Mouse (Mus musculus): ENCODE measurements around the gene Myh8. TPM values are rescaled to one million over a fixed set of nuclear protein-coding genes. Genes with fewer than 3 reads are reported as not detected.

The Myh8 gene
- polyA plus RNA-seq, 2 experiments = 39.3 to 74.2 TPM

- Histone ChIP-seq H3K4me3 (replicated peaks; ENCODE audit: low read length) (no peak overlapping the region), H3K27ac (replicated peaks; ENCODE audit: low read depth, low read length) (no peak overlapping the region), H3K36me3 (ENCODE audit: control insufficient read depth, insufficient read depth, low read length) (no peaks in the 10 kb centered on the region), H3K4me2 (replicated peaks; ENCODE audit: low read depth, low read length, severe bottlenecking) (no peak overlapping the region), H3K9ac (ENCODE audit: low read depth, low read length, severe bottlenecking) (no peak overlapping the region), H3K4me1 (ENCODE audit: control insufficient read depth, insufficient read depth, low read length) (no peaks in the 10 kb centered on the region), H3K27me3 (ENCODE audit: control insufficient read depth, insufficient read depth, low read length) (no peaks in the 10 kb centered on the region), H3K9me3 (ENCODE audit: control insufficient read depth, low read length) (no peaks in the 10 kb centered on the region)
- WGBS = 85% methylated on average over 9 of the region's 9 CpGs
- no peak for TF ChIP-seq POLR2A (IDR thresholded peaks at IDR 0.05; ENCODE audit: borderline replicate concordance, extremely low read depth, insufficient read depth, insufficient read length)
- ATAC-seq (ENCODE audit: low FRiP score, low read depth) = no peak
- no peak for DNase-seq (ENCODE audit: low spot score)
These were observed 40.1 kb upstream of the Myh8 start for GRCm38 (mm10) chr11:67236799-67237198.

GRCm38 (mm10) chr11:67237481-67238079, 39.3 kb upstream of the Myh8 start, which contains the start of gene Myh4:
Gene Myh4, plus strand, starts transcription at chr11:67238029.
- ATAC-seq (ENCODE audit: low FRiP score, low read depth) (no peak), DNase-seq (ENCODE audit: low spot score) (no peak)
- WGBS = 64% methylated on average over 5 of the region's 5 CpGs
- H3K4me2 ChIP-seq (replicated peaks; ENCODE audit: low read depth, low read length, severe bottlenecking) = no peak within 1 kb of the TSS
- no peak within 1 kb of the TSS for H3K9ac ChIP-seq (ENCODE audit: low read depth, low read length, severe bottlenecking)
- H3K27me3 ChIP-seq (ENCODE audit: control insufficient read depth, insufficient read depth, low read length) = no peaks in the 10 kb centered on the region
- H3K9me3 ChIP-seq (ENCODE audit: control insufficient read depth, low read length) = no peaks in the 10 kb centered on the region
- no peaks in the 10 kb centered on the region for H3K4me1 ChIP-seq (ENCODE audit: control insufficient read depth, insufficient read depth, low read length)
- no peak for TF ChIP-seq POLR2A (IDR thresholded peaks at IDR 0.05; ENCODE audit: borderline replicate concordance, extremely low read depth, insufficient read depth, insufficient read length)
- H3K36me3 ChIP-seq (ENCODE audit: control insufficient read depth, insufficient read depth, low read length) = no peaks in the 10 kb centered on the region
- H3K4me3 ChIP-seq (replicated peaks; ENCODE audit: low read length) = no peak within 1 kb of the TSS
- no peak within 1 kb of the TSS for H3K27ac ChIP-seq (replicated peaks; ENCODE audit: low read depth, low read length)

GRCm38 (mm10) chr11:67241051-67241450, 35.9 kb upstream of the Myh8 start:
- ATAC-seq (ENCODE audit: low FRiP score, low read depth) (no peak), DNase-seq (ENCODE audit: low spot score) (no peak)
- Histone ChIP-seq H3K27me3 (ENCODE audit: control insufficient read depth, insufficient read depth, low read length) (no peaks in the 10 kb centered on the region), H3K4me1 (ENCODE audit: control insufficient read depth, insufficient read depth, low read length) (no peaks in the 10 kb centered on the region), H3K9me3 (ENCODE audit: control insufficient read depth, low read length) (no peaks in the 10 kb centered on the region), H3K36me3 (ENCODE audit: control insufficient read depth, insufficient read depth, low read length) (no peaks in the 10 kb centered on the region), H3K4me3 (replicated peaks; ENCODE audit: low read length) (no peak overlapping the region), H3K9ac (ENCODE audit: low read depth, low read length, severe bottlenecking) (no peak overlapping the region), H3K4me2 (replicated peaks; ENCODE audit: low read depth, low read length, severe bottlenecking) (no peak overlapping the region), H3K27ac (replicated peaks; ENCODE audit: low read depth, low read length) (no peak overlapping the region)
- no peak for TF ChIP-seq POLR2A (IDR thresholded peaks at IDR 0.05; ENCODE audit: borderline replicate concordance, extremely low read depth, insufficient read depth, insufficient read length)
- 87% methylated on average over 6 of the region's 6 CpGs for WGBS

DNA sequence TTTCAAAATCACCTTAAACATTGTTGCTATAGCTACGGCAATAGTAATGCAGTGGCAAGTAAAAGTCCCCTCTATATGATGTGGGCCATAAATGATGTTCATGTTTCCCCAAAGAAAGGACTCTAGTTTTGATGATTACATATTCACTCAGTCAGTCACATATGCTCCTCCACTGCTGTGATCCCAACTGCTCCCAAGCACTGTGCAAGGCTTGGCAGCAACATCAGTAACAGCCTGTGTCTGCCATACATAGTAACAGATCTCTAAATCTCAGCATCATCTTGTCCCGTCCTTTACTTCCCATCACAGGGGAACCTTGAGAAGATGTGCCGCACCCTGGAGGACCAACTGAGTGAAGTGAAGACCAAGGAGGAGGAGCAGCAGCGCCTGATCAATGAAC, 23.2 kb upstream of the Myh8 start:
- ATAC-seq (ENCODE audit: low FRiP score, low read depth) = no peak

GRCm38 (mm10) chr11:67257048-67257447, 19.9 kb upstream of the Myh8 start:
- WGBS = 63% methylated on average over 7 of the region's 7 CpGs

More for the DNA sequence above, 23.2 kb upstream of the Myh8 start:
- Histone ChIP-seq H3K4me2 (replicated peaks; ENCODE audit: low read depth, low read length, severe bottlenecking) (no peak overlapping the region), H3K9ac (ENCODE audit: low read depth, low read length, severe bottlenecking) (no peak overlapping the region), H3K4me3 (replicated peaks; ENCODE audit: low read length) (no peak overlapping the region), H3K4me1 (ENCODE audit: control insufficient read depth, insufficient read depth, low read length) (no peaks in the 10 kb centered on the region), H3K27me3 (ENCODE audit: control insufficient read depth, insufficient read depth, low read length) (no peaks in the 10 kb centered on the region), H3K9me3 (ENCODE audit: control insufficient read depth, low read length) (no peaks in the 10 kb centered on the region), H3K27ac (replicated peaks; ENCODE audit: low read depth, low read length) (no peak overlapping the region), H3K36me3 (ENCODE audit: control insufficient read depth, insufficient read depth, low read length) (no peaks in the 10 kb centered on the region)
- no peak for DNase-seq (ENCODE audit: low spot score)
- TF ChIP-seq POLR2A (IDR thresholded peaks at IDR 0.05; ENCODE audit: borderline replicate concordance, extremely low read depth, insufficient read depth, insufficient read length) = no peak
- WGBS = 89% methylated on average over 4 of the region's 4 CpGs

More at GRCm38 (mm10) chr11:67257048-67257447, 19.9 kb upstream of the Myh8 start:
- no peak overlapping the region for H3K9ac ChIP-seq (ENCODE audit: low read depth, low read length, severe bottlenecking)
- H3K36me3 ChIP-seq (ENCODE audit: control insufficient read depth, insufficient read depth, low read length) = no peaks in the 10 kb centered on the region
- H3K27me3 ChIP-seq (ENCODE audit: control insufficient read depth, insufficient read depth, low read length) = no peaks in the 10 kb centered on the region
- no peak overlapping the region for H3K4me3 ChIP-seq (replicated peaks; ENCODE audit: low read length)
- no peaks in the 10 kb centered on the region for H3K9me3 ChIP-seq (ENCODE audit: control insufficient read depth, low read length)
- no peak for TF ChIP-seq POLR2A (IDR thresholded peaks at IDR 0.05; ENCODE audit: borderline replicate concordance, extremely low read depth, insufficient read depth, insufficient read length)
- H3K27ac ChIP-seq (replicated peaks; ENCODE audit: low read depth, low read length) = no peak overlapping the region
- no peaks in the 10 kb centered on the region for H3K4me1 ChIP-seq (ENCODE audit: control insufficient read depth, insufficient read depth, low read length)
- ATAC-seq (ENCODE audit: low FRiP score, low read depth) (no peak), DNase-seq (ENCODE audit: low spot score) (no peak)
- no peak overlapping the region for H3K4me2 ChIP-seq (replicated peaks; ENCODE audit: low read depth, low read length, severe bottlenecking)

Data from limb, embryonic 14.5 days (tissue).